Mouse (Mus musculus) left cerebral cortex, adult 2 months (tissue): ENCODE measurements around the gene Ifitm1. TPM values are rescaled to one million over a fixed set of nuclear protein-coding genes. Genes with fewer than 3 reads are reported as not detected.
"Not testable (repeated sequence)": the region's sequence is repeated elsewhere in the genome, so short reads cannot be mapped to it uniquely, and the experiment has no call there.

Experiments used
- DNase-seq, 2 experiments: peaks; one replicate each; pipeline ENCODE4 v3.0.0; 2021 to 2022; ENCODE audit warnings: low spot score in 2 of 2, mixed read lengths in 1 of 2; ENCODE audit errors: extremely low spot score in 1 of 2
- H3K27ac ChIP-seq: fragments of 200-600 bp; 2 replicates; pipeline ENCODE4 v1.8.1; 2022
- H3K4me3 ChIP-seq: fragments of 200-600 bp; 2 replicates; pipeline ENCODE4 v1.8.1; 2022
- CTCF ChIP-seq: fragments of 200-600 bp; IDR thresholded peaks from 2 replicates; pipeline ENCODE4 v1.8.1; 2022; ENCODE audit warnings: antibody characterized with exemption, mild to moderate bottlenecking, moderate library complexity
- intact Hi-C: fragments of 180-260 bp; cut with DNase I; formaldehyde crosslinking; loops from one replicate; pipeline ENCODE4 v1.15.1; 2025
- total RNA-seq, 2 experiments: library from RNA; stranded (reverse); gene quantifications; 2 replicates each; pipeline ENCODE4 v1.2.3; 2021

Gene Ifitm1
- total RNA-seq, 2 experiments from 2014 or later = 3.7 to 5.8 TPM

DNA sequence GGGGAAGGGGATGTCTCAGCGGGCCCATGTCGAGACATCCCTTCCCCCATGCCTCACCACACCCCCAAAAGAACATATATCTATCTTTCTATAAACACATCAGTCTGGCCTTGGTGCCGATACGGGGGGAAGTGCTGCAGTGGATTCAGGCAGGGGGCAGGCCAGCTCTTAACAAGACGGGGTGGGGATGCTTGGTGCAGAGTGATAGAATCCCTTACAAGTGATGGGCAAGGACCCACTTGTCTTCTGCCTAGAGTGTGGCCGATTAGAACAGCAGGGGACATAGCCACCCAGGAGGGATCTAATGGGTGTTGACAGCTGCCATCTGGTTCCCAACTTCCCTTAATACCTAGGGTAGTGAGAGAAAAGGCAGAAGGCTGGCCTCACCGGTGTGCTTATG lies 3.9 kb downstream of the Ifitm1 start:
- no peak overlapping the region for H3K4me3 ChIP-seq
- no peak overlapping the region for H3K27ac ChIP-seq
- no peak for TF ChIP-seq CTCF
- intact Hi-C loops = no loop called here
- DNase-seq = no peak

GRCm38 (mm10) chr7:140971479-140972171 lies 4.6 kb downstream of the Ifitm1 start:
- intact Hi-C loops = no loop called here
- DNase-seq = no peak
- H3K27ac ChIP-seq = no peak overlapping the region

DNA sequence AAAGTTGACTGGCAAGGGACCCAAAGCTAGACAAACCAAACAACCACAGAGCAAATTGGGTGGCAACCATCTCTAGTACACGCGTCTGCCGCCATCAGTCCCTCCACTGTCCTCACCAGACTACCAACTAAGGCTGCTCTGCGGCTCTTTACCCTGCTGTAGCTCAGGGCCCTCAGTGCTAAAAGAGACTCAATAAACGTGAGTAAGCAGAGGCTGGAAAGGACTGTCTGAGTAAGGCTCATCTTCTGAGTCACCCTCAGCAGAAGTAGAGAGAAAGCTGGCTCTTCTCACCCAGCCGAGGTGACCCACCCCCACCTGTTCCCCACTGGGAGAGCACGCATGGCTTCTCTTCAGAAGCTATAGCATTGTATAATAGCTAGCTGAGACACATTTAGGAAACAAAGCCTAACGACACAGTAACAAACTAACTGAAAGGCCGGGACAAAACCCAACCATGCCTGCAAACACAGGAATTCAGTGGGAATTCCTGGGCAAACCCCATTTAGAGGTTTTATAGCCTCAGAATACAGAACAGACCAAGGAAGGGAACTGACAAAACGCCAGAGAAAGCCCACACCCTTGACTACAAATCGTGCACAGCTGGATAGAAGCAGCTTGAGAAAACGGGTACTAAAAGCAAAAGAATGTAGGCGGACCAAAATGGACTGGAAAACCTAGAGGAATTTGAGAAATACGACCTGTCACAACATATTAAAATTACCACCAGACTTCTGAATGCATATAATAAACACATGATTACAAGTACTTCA lies 6.6 kb downstream of the Ifitm1 start:
- no peak for TF ChIP-seq CTCF
- Histone ChIP-seq H3K27ac (no peak overlapping the region; the same call in 1 of the 2 replicates), H3K4me3 (no peak overlapping the region)
- DNase-seq = no peak
- intact Hi-C loops = no loop called here

More at GRCm38 (mm10) chr7:140971479-140972171, 4.6 kb downstream of the Ifitm1 start:
- no peak overlapping the region for H3K4me3 ChIP-seq
- no peak for TF ChIP-seq CTCF

GRCm38 (mm10) chr7:140974940-140975339 lies 7.9 kb downstream of the Ifitm1 start:
- intact Hi-C loops = no loop called here
- Histone ChIP-seq H3K27ac (no peak overlapping the region), H3K4me3 (no peak overlapping the region)
- no peak for DNase-seq
- TF ChIP-seq CTCF = no peak

DNA sequence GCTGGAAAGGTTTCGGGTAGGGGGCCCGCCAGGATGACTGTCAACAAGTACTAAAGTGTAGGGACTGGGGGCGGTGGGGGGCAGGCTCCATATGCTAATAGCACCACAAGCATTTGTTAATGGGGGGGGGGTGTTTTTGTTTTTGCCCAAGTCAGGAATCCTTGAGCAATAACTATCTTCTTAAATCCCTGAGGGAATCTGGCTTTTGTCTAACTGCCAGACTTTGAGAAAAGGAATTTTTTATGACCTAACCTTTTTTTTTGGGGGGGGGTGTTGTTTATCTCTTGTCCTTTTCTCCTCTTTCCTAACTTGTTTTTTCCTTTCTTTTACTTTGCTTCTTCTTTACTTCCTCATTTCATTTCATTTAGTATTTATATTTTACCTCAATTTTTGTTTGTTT lies 8.4 kb downstream of the Ifitm1 start:
- no peak for DNase-seq
- intact Hi-C loops = no loop called here
- TF ChIP-seq CTCF = no peak
- no peak overlapping the region for H3K27ac ChIP-seq
- no peak overlapping the region for H3K4me3 ChIP-seq

DNA sequence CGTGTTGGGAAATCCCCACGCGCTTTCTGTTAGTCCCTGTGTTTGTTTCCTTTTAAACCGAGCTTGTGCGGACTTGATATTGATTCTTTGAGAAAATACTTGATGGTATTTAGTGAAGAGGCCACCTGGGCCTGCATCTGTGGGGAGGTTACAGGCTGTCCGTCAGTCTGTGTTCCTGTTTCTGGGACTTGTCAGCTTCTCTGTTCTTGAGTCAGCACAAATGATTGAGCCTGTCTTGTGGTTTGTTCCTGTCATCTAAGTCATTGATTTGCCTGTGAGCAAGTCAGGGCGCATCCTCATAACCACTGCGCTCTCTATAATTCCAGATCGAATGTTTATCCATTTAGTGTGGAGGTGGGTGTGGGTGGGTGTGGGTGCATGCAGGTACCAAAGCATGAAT lies 9.7 kb downstream of the Ifitm1 start:
- H3K4me3 ChIP-seq, intact Hi-C loops, H3K27ac ChIP-seq: not testable (repeated sequence)

DNA sequence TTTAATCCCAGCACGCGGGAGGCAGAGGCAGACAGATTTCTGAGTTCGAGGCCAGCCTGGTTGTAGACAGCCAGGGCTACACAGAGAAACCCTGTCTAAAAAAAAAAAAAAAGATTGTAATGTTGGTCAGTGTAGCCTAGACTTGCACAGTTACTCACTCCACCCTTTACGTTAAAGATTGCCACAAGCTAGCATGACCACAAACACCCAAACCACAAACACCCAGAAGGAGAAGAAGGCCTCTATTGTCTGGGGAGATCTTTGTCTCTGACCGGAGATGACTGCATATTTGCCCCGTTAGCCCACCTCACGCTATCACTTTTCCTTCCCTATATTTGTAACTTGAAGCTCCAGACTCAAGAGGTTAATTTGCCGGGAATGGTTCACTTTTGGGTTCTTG lies 14.7 kb downstream of the Ifitm1 start:
- TF ChIP-seq CTCF = no peak
- intact Hi-C loops = no loop called here
- H3K4me3 ChIP-seq = no peak overlapping the region
- no peak for DNase-seq
- H3K27ac ChIP-seq = no peak overlapping the region

More for the DNA sequence above, 9.7 kb downstream of the Ifitm1 start:
- not testable (repeated sequence) for DNase-seq

DNA sequence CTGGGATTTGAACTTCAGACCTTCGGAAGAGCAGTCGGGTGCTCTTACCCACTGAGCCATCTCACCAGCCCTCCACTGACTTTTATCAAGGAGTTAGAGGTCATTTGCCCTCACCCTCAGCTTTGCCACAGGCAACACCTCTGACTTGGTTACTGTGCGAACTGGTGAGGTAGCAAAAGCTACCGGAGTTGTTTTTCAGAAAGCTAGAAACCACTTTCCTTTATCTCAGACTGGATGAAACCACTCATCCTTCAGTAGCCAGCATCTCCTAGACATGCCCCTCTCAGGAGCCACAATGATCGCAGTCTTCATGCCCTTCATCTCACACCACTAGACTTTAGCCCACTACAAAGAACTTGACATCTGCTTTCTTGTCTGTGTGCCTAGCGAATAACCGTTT lies 15.9 kb downstream of the Ifitm1 start:
- no peak for TF ChIP-seq CTCF
- Histone ChIP-seq H3K4me3 (no peak overlapping the region), H3K27ac (no peak overlapping the region)
- no peak for DNase-seq
- intact Hi-C loops = no loop called here

GRCm38 (mm10) chr7:140987182-140988138 lies 20.4 kb downstream of the Ifitm1 start:
- intact Hi-C loops = no loop called here
- TF ChIP-seq CTCF = no peak
- no peak overlapping the region for H3K4me3 ChIP-seq
- H3K27ac ChIP-seq = no peak overlapping the region
- DNase-seq = peak in 1 of 2 experiments; percentile 51

DNA sequence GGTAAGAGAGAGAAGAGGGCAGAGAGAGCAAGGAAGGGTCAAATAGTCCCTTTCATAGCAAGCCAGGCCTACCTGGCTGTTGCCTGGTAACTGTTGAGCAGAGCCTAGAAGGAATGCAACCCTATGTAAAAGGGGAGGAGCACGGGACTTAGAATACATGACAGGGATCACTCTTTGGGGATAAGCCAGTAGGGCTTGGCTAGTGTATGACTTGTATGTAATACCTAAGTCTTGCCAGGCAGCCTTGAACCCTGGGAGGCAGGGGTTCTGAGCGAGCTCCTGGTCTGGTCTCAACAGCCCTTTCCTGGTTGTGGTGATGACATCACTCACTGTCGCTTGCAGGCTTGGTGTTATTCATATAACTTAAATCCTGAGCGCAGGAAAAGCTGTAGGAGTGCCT lies 22.0 kb downstream of the Ifitm1 start:
- no peak overlapping the region for H3K4me3 ChIP-seq
- TF ChIP-seq CTCF = no peak
- DNase-seq = no peak
- intact Hi-C loops = no loop called here
- no peak overlapping the region for H3K27ac ChIP-seq

DNA sequence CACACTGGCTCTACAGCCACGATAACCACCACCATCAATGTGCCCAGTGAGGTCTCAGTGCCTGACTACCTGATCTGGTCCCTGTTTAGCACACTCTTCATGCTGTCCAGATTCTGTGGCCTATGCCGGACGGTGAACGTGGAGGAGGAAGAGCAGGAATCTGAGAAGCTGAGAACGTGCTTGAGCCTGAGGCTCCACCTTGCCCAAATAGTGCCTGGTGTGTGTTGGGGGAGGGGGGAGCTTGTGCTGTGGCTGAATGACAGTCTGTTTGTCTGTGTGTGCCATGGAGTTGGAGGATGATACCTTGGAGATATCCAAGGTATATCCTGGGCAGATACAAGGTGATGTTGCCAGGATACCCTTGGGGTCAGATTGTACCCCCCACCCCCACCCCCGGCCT lies 23.2 kb downstream of the Ifitm1 start:
- no peak for TF ChIP-seq CTCF
- Histone ChIP-seq H3K27ac (no peak overlapping the region), H3K4me3 (no peak overlapping the region)
- intact Hi-C loops = no loop called here
- DNase-seq = no peak

- Histone ChIP-seq H3K4me3 (no peak overlapping the region), H3K27ac (no peak overlapping the region)
- DNase-seq = no peak
- intact Hi-C loops = no loop called here
- TF ChIP-seq CTCF = no peak
Observed at GRCm38 (mm10) chr7:140990622-140991021, 23.6 kb downstream of the Ifitm1 start.
